Mouse (Mus musculus): ENCODE measurements at regions not wholly inside any gene's neighbourhood (a gene's known extent, or its start where the extent isn't known, plus 50 kb on each side); places are given as distances from the start of the nearest gene placed in this dataset.

DNA sequence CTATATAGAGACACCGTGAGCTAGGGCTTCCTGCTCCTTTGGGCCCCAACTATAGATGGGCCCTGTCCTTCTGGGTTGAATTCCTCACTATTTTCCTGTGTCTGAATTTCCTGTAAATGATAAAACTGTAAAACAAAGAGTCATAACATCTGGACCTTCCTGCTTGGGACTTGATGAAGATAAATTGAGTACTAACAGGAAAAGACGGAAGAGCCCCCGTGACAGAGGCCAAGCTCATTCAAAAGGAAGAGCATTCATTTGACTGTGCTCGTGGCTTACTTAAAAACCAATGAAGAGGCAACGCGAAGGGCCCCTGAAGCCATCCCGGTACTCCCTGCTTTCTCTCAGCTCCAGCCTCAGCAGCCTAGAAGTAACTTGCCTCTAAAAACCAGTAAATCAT, 161.6 kb upstream of the Cited2 start:
- no peak for ATAC-seq (replicated peaks; ENCODE audit: low read depth, poor library complexity, severe bottlenecking)

DNA sequence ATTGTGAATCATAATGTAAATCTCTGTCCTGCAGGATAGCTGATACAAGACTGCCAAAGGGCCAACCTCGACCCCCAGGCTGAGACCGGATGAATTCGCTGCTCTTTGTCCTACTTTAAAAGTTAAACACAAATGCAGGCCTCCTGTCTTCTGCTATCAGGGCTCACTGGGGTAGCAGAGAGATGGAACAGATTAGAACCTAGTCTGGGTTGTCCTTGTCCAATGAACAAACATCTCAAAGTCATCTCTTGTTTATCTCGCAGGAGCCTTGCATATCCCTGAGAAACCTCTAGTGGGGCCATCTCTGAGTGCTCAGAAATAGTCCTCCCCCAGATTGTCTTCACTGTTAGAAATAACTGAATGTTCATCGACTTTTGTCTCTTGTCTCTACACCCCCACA, 161.0 kb upstream of the Cited2 start:
- ATAC-seq (replicated peaks; ENCODE audit: low read depth, poor library complexity, severe bottlenecking) = no peak

DNA sequence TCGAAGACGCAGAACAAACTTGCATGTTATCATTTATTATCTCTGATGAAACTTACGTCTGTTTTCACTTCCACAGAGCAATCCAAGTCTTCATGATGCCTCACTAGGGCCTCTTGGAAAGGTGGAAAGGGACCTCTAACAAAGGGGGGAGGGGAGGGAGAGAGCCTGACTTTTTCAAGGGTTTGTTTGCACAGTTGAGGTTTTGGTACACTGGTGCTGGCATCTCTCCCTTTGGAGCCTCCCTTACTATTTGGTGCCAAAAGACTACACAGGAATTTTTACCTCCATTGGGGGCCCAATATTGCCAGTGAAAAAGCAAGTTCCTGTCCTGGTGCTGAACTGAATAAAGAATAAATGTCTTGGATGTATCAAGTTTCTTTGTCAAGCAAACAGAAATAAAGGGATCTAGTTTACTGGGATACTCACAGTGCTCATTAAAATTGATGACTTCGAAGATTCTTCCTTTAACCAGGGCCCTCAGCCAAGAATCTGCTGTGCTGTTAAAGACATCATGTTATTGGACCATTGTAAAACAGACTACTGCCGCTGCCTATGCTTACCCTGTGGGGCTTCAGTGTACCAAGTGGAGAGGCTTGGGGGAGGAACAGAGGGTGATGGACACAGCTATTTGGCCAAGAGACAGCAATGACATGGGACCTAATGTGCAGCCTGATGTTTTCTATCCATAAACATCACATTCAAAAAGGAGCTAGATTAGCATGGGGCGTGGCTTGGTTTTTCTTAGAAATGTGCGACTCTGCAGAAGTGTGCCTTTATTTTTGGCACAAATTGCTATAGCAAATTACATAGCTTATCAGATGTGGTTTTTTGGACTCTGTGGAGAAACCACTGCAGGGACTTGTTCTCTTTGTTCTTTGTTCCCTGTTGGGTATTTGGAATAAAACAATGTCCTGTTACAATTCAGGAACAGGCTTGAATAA, 160.3 kb upstream of the Cited2 start:
- peak; percentile 63 for ATAC-seq (replicated peaks; ENCODE audit: low read depth, poor library complexity, severe bottlenecking)

DNA sequence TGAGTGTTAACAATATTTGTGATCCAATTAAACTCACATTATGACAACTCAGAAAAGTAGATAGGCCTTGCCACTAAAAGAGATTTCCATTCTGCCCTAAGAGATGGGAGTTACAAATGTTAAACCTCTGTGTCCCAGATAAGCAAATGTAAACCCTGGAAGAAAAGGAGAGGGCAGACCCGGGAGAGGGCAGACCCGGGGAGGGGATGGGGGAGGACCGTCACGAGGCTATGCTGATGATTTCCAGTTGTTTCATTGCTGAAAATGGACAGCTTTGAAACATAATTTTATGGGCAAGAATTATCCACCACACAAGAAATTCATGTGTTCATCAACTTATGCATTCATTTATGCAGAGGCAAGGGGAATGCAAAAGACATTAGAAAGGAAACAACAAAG, 159.7 kb upstream of the Cited2 start:
- ATAC-seq (replicated peaks; ENCODE audit: low read depth, poor library complexity, severe bottlenecking) = no peak

DNA sequence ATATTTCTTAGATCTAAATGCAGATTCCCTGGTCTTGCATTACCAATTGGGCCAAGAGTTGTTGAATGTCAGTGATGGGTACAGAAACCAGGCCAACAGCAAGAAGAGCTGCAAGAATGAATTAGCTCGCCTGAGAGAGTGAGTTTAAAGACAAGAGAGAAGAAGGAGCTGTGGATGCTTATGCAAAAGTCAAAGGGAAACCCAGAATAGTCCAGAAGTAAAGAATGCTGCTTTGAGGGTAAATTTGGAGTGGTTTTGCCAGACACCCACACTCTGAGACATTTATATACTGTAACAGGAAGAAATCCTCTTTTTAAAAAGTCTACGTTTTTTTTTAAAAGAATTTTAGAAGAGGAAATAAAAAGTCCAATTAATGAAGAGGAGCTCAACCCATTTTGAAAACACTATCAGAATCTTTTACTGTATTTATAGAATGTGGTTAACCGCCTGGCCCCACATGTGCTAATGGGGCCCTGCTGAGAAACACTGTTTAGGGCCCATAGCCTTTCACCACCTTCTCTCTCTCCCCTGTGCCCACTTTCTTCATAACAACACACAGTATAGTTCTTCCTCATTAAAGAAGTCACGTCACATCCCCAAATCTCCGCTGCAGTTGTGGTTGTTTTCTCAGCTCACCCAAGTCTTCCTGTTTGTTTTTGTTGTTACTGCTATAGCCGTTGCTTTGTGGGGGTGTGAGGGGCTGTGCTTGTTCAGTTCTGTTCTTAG, 158.0 kb upstream of the Cited2 start:
- peak; percentile 70 for ATAC-seq (replicated peaks; ENCODE audit: low read depth, poor library complexity, severe bottlenecking)

DNA sequence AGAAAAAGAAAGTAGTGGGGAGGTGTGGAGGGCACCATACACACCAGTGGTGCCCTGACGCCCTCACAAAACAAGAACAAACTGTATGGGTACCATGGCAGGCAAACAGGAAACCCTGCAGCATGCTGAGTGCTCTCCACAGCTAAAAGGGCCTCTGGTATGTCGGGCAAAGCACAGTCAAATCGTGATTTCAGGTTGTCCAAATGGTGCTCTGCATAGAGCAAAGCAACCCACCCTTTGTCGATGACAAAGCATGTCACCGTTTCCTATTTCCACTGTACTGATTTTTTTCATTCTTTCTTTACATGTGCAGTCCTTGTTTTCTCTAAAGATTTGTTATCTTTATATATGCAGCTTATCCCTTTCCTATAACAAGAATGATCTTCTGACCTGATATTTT, 156.0 kb upstream of the Cited2 start:
- ATAC-seq (replicated peaks; ENCODE audit: low read depth, poor library complexity, severe bottlenecking) = no peak

DNA sequence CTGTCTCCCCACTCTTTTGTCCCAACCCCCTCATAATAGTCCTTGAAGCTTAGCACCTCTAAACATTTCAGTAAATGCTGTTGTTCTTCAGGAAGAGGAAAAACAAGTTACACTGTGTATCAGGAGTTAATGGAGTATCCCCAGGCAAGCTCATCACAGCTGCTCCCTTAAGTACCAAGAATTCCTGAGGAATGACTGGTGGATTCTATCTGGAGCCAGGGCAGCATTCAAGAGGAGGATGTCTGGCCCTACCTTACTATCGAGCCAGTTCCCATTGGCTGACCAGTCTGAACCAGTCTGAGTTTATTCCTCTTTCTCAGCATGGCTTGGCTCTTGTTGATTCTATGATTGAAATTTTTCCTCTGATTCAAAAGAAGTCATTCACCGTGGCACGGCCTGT, 155.4 kb upstream of the Cited2 start:
- no peak for ATAC-seq (replicated peaks; ENCODE audit: low read depth, poor library complexity, severe bottlenecking)

DNA sequence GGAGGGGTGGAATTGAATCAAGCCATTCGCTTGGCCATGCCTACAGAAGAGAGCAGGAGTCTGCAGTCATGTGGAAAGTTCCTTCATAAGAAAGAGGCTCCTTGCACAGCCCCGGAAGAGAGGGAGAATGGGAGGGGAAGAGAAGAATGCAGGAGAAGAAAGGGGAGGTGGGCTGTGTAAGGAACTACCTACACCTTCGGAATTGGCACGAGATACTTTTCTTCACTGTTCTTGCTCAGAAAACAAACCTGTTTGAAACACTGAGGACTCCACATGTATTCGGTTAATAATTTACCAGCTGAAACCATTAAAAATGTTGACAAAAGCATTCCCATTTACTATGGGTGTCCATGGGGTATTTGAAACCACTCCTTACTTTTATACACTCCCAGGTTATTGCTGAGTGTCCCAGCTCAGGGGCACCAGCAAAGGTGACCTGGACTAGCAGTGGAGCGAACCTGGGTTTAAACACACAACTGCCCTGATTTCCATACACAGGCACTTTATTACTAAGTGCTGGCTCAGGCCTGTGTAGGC, 153.4 kb upstream of the Cited2 start:
- ATAC-seq (replicated peaks; ENCODE audit: low read depth, poor library complexity, severe bottlenecking) = no peak

DNA sequence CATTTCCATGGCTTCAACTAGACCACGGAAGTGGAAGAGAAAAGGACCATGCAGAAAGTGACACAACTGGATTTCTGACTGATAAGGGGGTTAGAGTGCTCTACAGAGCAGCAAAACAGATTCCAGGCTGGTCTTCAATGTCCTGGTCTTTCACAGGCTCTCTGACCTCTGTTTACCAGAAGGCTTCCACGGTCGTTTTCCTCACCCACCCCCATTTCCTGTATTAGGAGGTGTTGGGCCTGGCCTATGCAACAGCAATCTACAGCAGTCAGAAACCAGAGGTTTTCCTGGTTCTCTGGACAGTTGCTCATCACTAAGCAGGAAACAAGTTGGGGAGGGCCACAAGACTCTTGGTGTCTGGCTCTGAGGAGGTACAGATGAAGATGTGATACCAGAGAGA, 148.1 kb upstream of the Cited2 start:
- ATAC-seq (replicated peaks; ENCODE audit: low read depth, poor library complexity, severe bottlenecking) = peak; percentile 30

DNA sequence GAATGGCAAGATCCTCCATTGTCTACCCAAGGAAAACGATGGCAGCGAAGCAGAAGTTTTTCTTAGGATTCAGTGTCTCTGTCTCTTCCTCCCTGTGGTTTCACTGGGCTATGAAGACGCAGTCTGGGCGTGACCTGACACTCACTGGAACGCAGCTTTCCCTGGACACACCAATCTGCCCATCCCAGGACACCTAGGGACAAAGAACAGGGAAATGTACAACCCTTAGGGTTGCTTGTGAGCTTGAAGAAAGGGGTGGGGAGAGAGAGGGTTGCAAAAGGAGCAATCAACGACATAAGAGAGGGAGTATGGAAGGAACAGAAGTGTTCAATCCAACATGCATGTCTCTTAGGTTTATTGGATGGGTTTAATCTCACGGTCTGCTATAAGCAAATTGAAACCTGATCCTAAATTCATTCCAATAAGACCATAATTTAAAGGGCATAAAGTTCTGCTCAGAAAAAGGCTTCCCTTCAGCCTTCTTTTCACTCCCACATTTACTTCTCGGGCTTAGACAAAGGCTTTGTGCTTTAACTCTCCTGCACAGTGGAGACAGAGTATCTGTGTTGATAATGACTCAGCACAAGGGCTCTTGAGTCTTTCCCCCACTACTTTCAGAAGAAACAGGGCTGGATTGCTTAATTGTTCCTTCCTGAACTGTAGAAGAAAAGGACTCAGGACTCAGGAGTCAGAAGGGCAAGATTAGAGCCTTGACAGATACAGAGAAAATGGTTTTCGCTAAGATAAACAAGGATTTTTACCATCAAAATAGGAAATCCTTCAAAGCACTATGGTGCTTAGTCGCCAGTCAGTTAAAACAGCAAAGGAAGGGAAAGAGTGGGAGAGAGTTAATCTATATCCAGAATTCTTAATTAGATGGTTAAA, 147.3 kb upstream of the Cited2 start:
- ATAC-seq (replicated peaks; ENCODE audit: low read depth, poor library complexity, severe bottlenecking) = peak; percentile 92

DNA sequence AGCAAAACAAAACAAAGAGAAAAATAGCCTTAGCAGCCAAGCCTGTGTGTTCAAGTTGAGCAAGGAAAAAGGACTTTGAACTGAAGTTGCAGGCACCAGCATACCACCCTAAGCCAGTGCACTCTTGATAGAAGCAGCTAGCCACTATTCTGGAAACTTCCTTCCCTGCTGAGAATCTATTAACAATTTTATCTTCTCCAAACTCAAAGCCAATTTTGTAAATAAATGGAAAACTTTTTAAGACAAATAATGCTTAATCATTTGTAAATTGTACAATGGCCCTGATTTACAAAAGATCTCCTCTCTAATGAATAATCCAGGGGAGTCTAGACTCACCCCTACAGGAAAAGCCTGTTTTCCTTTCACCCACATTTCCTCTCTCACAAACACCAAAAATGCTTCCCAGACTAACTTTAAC, 146.7 kb upstream of the Cited2 start:
- ATAC-seq (replicated peaks; ENCODE audit: low read depth, poor library complexity, severe bottlenecking) = 0 out of 2 replicates have a peak, but pooled peaks have one; percentile 5

DNA sequence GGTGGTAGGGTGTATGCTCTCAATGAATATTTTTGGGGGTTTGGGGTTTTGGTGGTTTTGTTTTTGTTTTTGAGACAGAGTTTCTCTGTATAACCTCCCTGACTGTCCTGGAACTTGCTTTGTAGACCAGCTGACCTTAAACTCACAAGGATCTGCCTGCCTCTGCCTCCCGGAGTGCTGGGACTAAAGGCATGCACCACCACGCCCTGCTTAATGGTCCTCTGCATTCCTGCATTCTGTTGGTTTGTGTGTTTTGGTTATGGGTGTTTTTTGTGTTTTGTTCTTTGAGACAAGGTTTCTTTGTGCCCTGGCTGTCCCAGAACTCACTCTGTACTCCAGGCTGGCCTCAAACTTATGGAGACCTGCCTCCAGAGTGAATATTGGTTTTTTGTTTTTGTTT, 143.6 kb upstream of the Cited2 start:
- ATAC-seq (replicated peaks; ENCODE audit: low read depth, poor library complexity, severe bottlenecking) = no peak

DNA sequence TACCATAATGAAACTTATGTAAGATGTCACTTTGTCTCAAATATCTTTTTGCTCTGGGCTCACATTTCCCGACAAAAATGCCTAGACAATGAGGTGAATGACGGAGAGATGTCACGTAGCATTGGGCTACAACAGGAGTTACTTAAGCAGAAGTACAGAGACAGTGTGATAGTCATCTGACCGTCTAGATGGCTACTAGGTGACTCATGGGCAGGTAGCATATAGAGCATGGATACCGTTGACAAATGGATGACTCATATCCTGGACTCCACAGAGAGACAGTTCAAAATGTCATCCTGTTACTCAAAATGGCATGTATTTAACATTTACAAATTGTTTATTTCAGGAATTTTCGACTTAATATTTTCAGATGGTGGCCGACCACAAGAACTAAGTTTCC, 138.2 kb upstream of the Cited2 start:
- no peak for ATAC-seq (replicated peaks; ENCODE audit: low read depth, poor library complexity, severe bottlenecking)

DNA sequence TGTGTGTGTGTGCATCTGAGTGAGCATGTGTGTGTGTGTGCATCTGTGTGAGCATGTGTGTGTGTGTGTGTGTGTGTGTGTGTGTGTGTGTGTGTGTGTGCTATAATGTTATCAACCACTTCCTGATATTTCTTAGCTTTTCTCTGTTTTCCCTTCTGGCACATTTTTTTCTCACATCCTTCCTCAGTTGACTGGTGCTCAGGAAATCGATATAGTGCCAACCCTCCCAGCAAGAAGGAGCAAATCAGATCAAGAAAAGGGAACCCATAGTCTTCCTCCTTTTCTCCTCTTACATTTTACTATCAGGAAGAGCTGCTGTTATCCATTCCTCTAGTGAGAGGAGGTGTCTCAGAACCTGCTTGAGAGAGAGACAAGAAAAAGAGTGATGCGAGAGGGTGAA, 136.1 kb upstream of the Cited2 start:
- 0 out of 2 replicates have a peak, but pooled peaks have one; percentile 23 for ATAC-seq (replicated peaks; ENCODE audit: low read depth, poor library complexity, severe bottlenecking)

DNA sequence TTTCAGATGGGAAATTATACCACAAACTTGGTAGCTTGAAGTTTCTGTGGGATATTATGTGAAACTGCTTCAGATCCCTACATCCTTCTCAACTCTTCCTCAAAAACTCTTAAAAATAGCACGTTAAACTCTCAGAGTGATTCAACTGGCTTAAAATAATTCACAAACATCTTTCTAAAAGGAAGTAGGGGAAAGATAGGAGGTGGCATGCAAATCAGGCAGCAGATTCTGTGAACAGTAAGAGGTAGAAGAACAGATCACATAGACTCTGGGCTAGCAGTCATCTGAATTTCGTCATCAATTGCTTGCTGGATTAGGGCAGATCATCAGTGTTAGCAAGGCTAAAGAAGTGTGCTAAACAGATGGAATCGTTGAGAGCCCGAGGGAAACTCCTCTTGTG, 133.9 kb upstream of the Cited2 start:
- ATAC-seq (replicated peaks; ENCODE audit: low read depth, poor library complexity, severe bottlenecking) = 0 out of 2 replicates have a peak, but pooled peaks have one; percentile 7

DNA sequence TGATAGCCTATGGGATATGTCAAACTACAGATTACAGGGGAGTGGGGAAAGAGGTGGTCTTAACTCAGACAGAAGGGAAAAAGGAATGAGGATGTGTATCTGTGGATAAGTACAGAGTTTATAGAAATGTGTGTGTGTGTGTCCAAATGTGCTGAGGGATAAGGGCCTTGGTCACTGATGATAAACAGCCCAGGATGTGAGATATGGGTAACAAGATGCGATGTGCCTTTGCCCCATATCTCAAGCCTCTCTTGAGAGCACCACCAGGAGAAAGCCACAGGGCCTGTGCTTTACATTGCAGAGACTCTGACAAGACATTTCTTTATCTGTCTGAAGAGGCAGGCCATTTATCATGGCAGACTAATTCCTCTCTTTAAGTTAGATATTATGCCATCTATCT, 132.8 kb upstream of the Cited2 start:
- ATAC-seq (replicated peaks; ENCODE audit: low read depth, poor library complexity, severe bottlenecking) = peak; percentile 72

DNA sequence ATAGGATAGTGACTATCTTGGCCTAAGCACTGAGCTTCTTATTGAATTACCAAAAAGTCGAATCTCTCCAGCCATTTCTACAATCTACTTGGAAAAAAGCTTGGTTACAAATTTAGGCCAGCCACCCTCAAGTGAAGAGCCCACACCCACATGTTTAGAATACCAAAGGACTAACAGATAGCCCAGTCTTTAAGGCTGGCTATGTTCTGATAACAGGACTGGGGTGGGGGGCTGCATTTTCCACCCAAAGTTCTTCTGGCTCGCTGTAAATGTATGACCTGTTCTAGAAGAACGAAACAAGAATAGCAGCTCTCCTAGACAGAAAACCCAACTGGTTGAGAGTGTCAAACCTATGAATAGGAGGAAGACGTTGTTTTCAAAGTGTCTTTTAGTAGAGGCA, 130.6 kb upstream of the Cited2 start:
- ATAC-seq (replicated peaks; ENCODE audit: low read depth, poor library complexity, severe bottlenecking) = no peak

DNA sequence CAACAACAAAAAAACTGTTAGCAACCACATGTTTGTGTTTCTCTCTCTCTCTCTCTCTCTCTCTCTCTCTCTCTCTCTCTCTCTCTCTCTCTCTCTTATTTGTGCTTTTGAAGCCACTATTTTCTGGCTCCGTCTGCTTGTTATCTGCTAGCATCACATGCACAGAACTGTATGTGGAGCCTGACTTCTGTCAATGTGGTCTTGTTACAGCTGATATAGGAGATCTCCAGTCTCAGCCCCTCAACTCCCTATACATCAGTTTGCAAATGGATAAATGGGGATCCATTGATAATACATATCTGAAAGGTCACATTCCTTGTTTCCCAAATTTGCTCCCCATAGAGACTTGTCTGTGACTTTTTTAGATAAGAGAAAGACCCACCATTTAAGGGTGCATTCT, 126.9 kb upstream of the Cited2 start:
- 0 out of 2 replicates have a peak, but pooled peaks have one; percentile 47 for ATAC-seq (replicated peaks; ENCODE audit: low read depth, poor library complexity, severe bottlenecking)

DNA sequence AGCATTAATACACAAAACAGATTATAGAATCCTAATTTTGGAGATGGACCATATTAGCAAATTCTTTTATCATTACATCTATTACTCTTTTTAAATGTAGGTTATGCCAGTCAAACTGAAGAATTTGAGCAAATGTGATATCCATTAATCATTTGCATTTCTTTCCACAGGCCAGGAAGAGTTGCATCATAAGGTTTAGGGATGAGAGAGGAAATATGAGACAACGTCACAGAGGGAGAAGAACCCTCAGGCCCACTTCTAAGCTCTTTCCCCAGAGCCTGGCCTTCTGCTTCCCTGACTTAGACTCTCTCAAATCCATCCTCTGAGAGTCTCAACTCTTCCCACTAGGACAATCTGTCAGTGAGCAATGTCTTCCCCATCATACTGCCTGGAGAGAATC, 126.3 kb upstream of the Cited2 start:
- no peak for ATAC-seq (replicated peaks; ENCODE audit: low read depth, poor library complexity, severe bottlenecking)

DNA sequence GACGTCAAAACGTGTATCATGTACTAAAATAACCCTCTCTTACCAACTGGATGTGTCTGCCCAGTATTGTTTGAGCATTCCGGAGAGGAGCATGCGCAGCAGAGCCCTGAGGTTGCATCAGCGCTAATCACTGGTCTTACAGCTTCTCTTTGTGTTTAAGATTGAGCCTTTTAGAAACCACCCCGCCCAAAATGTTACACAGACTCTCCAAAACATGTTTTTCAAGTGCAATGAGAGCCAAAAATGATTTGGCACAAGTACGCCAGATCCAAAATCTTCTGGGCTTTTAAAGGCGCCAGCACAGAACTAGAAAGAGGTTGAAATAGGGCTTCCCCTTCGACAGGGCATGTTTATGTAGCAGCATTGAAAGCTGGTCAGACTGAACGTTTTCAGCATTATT, 123.8 kb upstream of the Cited2 start:
- no peak for ATAC-seq (replicated peaks; ENCODE audit: low read depth, poor library complexity, severe bottlenecking)
